Mouse (Mus musculus) ES-CJ7 (cell line): ENCODE data around the gene Akap5.

Source experiments
- DNase-seq: peaks from one replicate; pipeline ENCODE4 v3.0.0; 2011; ENCODE audit warnings: low read depth, low spot score

The Akap5 gene

GRCm38 (mm10) chr12:76368790-76369205 lies 44.1 kb downstream of the Akap5 start:
- no peak for DNase-seq

GRCm38 (mm10) chr12:76369206-76369977 lies 44.7 kb downstream of the Akap5 start, which contains the start of gene Zbtb25:
TSS of gene Zbtb25 (minus strand) at chr12:76369602.
- DNase-seq: peak; percentile 83

GRCm38 (mm10) chr12:76369978-76370830 lies 45.5 kb downstream of the Akap5 start, which contains the start of gene Zbtb1:
TSS of gene Zbtb1 (plus strand) at chr12:76370266.
- DNase-seq: peak; percentile 65

- peak; percentile 81 for DNase-seq
Measured at GRCm38 (mm10) chr12:76370831-76371571, 46.3 kb downstream of the Akap5 start.

GRCm38 (mm10) chr12:76372046-76372445 lies 47.4 kb downstream of the Akap5 start:
- DNase-seq: no peak

- DNase-seq: peak; percentile 74
Measured at GRCm38 (mm10) chr12:76372881-76373818, 48.5 kb downstream of the Akap5 start.

GRCm38 (mm10) chr12:76373991-76374390 lies 49.3 kb downstream of the Akap5 start:
- no peak for DNase-seq

- no peak for DNase-seq
Measured at GRCm38 (mm10) chr12:76374911-76375310, 50.2 kb downstream of the Akap5 start.

GRCm38 (mm10) chr12:76375506-76375905 lies 50.8 kb downstream of the Akap5 start:
- no peak for DNase-seq

- peak; percentile 83 for DNase-seq
Measured at GRCm38 (mm10) chr12:76376649-76377048, 52.0 kb downstream of the Akap5 start.

GRCm38 (mm10) chr12:76377059-76377458 lies 52.4 kb downstream of the Akap5 start:
- peak; percentile 62 for DNase-seq

- no peak for DNase-seq
Measured at GRCm38 (mm10) chr12:76377726-76378125, 53.0 kb downstream of the Akap5 start.

GRCm38 (mm10) chr12:76378556-76378955 lies 53.9 kb downstream of the Akap5 start:
- DNase-seq: peak; percentile 50

- DNase-seq: peak; percentile 59
Measured at GRCm38 (mm10) chr12:76380151-76380550, 55.5 kb downstream of the Akap5 start.
